11 mouse cellular contexts compared by ENCODE assay signal in genomic region chr6:114901921-114902320, GRCm38 (mm10).
DNase-seq lines count a peak whose midpoint lies in the region; ATAC-seq and TF ChIP-seq lines count a peak whose summit lies in the region.
"Had no signal": no experiment of that assay in that cellular context is flagged by ENCODE, and none has a peak within 500 bp of the region (broad histone marks: within the 10 kb centered on the region; RNA-seq: fewer than 3 reads in every experiment).

No protein-coding gene starts in this region.

- ATAC-seq in kidney, embryonic 14.5 days (ENCODE audit: low FRiP score, low TSS enrichment), result no peak
- ATAC-seq in intestine, embryonic 15.5 days, result peak; percentile 48
- peak; percentile 47 for ATAC-seq in midbrain, embryonic 16.5 days

- 17% methylated on average over 4 of the region's 4 CpGs for WGBS in kidney, embryonic 14.5 days
- 46% methylated on average over 4 of the region's 4 CpGs for WGBS in kidney, adult 2 months
- 39% methylated on average over 4 of the region's 4 CpGs for WGBS in intestine, embryonic 15.5 days
- WGBS in midbrain, embryonic 16.5 days, result 21% methylated on average over 4 of the region's 4 CpGs

- H3K4me3 ChIP-seq in kidney, embryonic 14.5 days (ENCODE audit: low read length), result no peak overlapping the region
- H3K4me3 ChIP-seq in kidney, adult 2 months (ENCODE audit: insufficient read depth, low read depth, low read length), result no peak overlapping the region
- no peak overlapping the region for H3K4me3 ChIP-seq in embryonic fibroblast, embryonic 13.5 days (ENCODE audit: insufficient read depth, low read length)
- no peak overlapping the region for H3K4me3 ChIP-seq in intestine, embryonic 15.5 days (replicated peaks)
- no peak overlapping the region for H3K4me3 ChIP-seq in midbrain, embryonic 16.5 days (ENCODE audit: low read depth, low read length)

- TF ChIP-seq CTCF in kidney, adult 2 months (conservative IDR thresholded peaks at IDR 0.05; ENCODE audit: insufficient read depth, insufficient read length, low read depth, low read length), result no peak
- TF ChIP-seq CTCF in embryonic fibroblast, embryonic 13.5 days (IDR thresholded peaks at IDR 0.05; ENCODE audit: borderline replicate concordance, insufficient read depth, low read length), result no peak

- no peaks in the 10 kb centered on the region; the same call in 1 of the 2 replicates for H3K36me3 ChIP-seq in kidney, embryonic 14.5 days (ENCODE audit: control insufficient read depth, insufficient read depth, low read length)
- no peaks in the 10 kb centered on the region for H3K36me3 ChIP-seq in kidney, adult 2 months (ENCODE audit: control insufficient read depth, insufficient read depth, low read length)
- peaks cover 2% of the 10 kb centered on the region; the same call in 1 of the 2 replicates for H3K36me3 ChIP-seq in intestine, embryonic 15.5 days
- no peaks in the 10 kb centered on the region for H3K36me3 ChIP-seq in midbrain, embryonic 16.5 days (ENCODE audit: control insufficient read depth, insufficient read depth, low read length)

- no peak overlapping the region; the same call in 1 of the 2 replicates for H3K9ac ChIP-seq in kidney, embryonic 14.5 days (ENCODE audit: low read depth, low read length)
- no peak overlapping the region for H3K9ac ChIP-seq in intestine, embryonic 15.5 days
- peak overlapping the region; percentile 22; the same call in 1 of the 2 replicates for H3K9ac ChIP-seq in midbrain, embryonic 16.5 days (ENCODE audit: low read depth, low read length)

- no peaks in the 10 kb centered on the region for H3K9me3 ChIP-seq in kidney, embryonic 14.5 days (ENCODE audit: control insufficient read depth, low read length)
- H3K9me3 ChIP-seq in intestine, embryonic 15.5 days, result no peaks in the 10 kb centered on the region
- H3K9me3 ChIP-seq in midbrain, embryonic 16.5 days (replicated peaks; ENCODE audit: control insufficient read depth, low read length, poor library complexity, severe bottlenecking), result no peaks in the 10 kb centered on the region

- peak overlapping the region; percentile 68 for H3K27ac ChIP-seq in kidney, embryonic 14.5 days (ENCODE audit: low read depth, low read length)
- H3K27ac ChIP-seq in kidney, adult 2 months (ENCODE audit: insufficient read depth, low read depth, low read length), result no peak overlapping the region
- H3K27ac ChIP-seq in embryonic fibroblast, embryonic 13.5 days (ENCODE audit: insufficient read depth, low read length), result peak overlapping the region; percentile 55; the same call in 1 of the 2 replicates
- peak overlapping the region; percentile 59; the same call in 1 of the 2 replicates for H3K27ac ChIP-seq in intestine, embryonic 15.5 days
- peak overlapping the region; percentile 61 for H3K27ac ChIP-seq in midbrain, embryonic 16.5 days (ENCODE audit: low read length)

- H3K4me1 ChIP-seq in kidney, embryonic 14.5 days (ENCODE audit: control insufficient read depth, insufficient read depth, low read length), result peaks cover 56% of the 10 kb centered on the region
- peaks cover 32% of the 10 kb centered on the region for H3K4me1 ChIP-seq in kidney, adult 2 months (ENCODE audit: control insufficient read depth, insufficient read depth, low read length)
- H3K4me1 ChIP-seq in embryonic fibroblast, embryonic 13.5 days (ENCODE audit: control insufficient read depth, insufficient read depth, low read length), result peaks cover 15% of the 10 kb centered on the region
- peaks cover 35% of the 10 kb centered on the region for H3K4me1 ChIP-seq in intestine, embryonic 15.5 days (replicated peaks)
- peaks cover 40% of the 10 kb centered on the region for H3K4me1 ChIP-seq in midbrain, embryonic 16.5 days (ENCODE audit: control insufficient read depth, insufficient read depth, low read length)

- H3K27me3 ChIP-seq in kidney, embryonic 14.5 days (ENCODE audit: control insufficient read depth, insufficient read depth, low read length), result no peaks in the 10 kb centered on the region
- H3K27me3 ChIP-seq in kidney, adult 2 months (replicated peaks; ENCODE audit: control insufficient read depth, insufficient read depth, low read length), result no peaks in the 10 kb centered on the region
- no peaks in the 10 kb centered on the region for H3K27me3 ChIP-seq in intestine, embryonic 15.5 days (replicated peaks)
- no peaks in the 10 kb centered on the region for H3K27me3 ChIP-seq in midbrain, embryonic 16.5 days (ENCODE audit: control insufficient read depth, insufficient read depth, low read depth, low read length)
- H3K27me3 ChIP-seq: CH12.LX had no signal

- H3K4me2 ChIP-seq in kidney, embryonic 14.5 days (replicated peaks; ENCODE audit: low read depth, low read length), result peak overlapping the region; percentile 9
- H3K4me2 ChIP-seq in intestine, embryonic 15.5 days (replicated peaks), result peak overlapping the region; percentile 41
- H3K4me2 ChIP-seq in midbrain, embryonic 16.5 days (ENCODE audit: low read length), result peak overlapping the region; percentile 5; the same call in 1 of the 2 replicates

- no peak for DNase-seq in kidney, adult 2 months
- no peak for DNase-seq in cerebellum, adult 8-10 months
- DNase-seq in T-cell, adult 2 months (ENCODE audit: low spot score), result no peak
- no peak for DNase-seq in urinary bladder, postnatal 36 days (ENCODE audit: low spot score in 2 of 2)
- DNase-seq: left cerebral cortex, postnatal 4 days; right cerebral cortex, adult 18-20 months had no signal

- no peak for TF ChIP-seq POLR2A in kidney, adult 2 months (IDR thresholded peaks at IDR 0.05; ENCODE audit: low read depth, low read length)
- no peak for TF ChIP-seq POLR2A in embryonic fibroblast, embryonic 13.5 days (IDR thresholded peaks at IDR 0.05; ENCODE audit: low read depth, low read length)
